Mouse (Mus musculus): ENCODE measurements around the gene Tceanc2.

GRCm38 (mm10) chr4:107163756-107164587 is 14.9 kb downstream of the Tceanc2 start:
- TF ChIP-seq CTCF (IDR thresholded peaks at IDR 0.05; ENCODE audit: low read depth) (peak; percentile 100), EP300 (IDR thresholded peaks at IDR 0.05; ENCODE audit: low read depth) (no peak)

Measured in liver, postnatal 0 days (tissue).